Mouse (Mus musculus): Measurements from ENCODE around the gene Cdh23.
A peak's percentile ranks its signal among the peaks of the same experiment; 100 is the strongest.

Gene Cdh23

GRCm38 (mm10) chr10:60395605-60396004, 300.7 kb downstream of the Cdh23 start:
- no peak for DNase-seq

DNA sequence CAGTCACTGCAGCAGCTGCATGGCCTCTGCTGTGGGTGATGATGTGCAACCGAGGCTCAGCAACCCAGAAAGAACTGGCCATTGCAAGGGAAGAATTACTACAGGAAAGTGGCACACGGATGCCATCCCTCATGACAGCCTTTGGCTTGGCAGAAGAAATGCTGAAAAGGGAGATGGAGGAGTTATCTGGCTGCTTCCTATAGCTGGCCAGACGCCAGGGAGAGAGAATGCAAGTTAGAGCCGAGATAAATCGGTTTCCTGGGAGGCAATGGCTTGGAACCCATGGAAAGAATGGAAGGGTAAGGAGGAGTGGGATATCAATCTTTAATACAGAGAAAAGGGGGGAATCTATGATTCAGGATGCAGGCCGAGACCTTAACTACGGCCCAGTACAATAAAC, 301.4 kb downstream of the Cdh23 start:
- DNase-seq: no peak

DNA sequence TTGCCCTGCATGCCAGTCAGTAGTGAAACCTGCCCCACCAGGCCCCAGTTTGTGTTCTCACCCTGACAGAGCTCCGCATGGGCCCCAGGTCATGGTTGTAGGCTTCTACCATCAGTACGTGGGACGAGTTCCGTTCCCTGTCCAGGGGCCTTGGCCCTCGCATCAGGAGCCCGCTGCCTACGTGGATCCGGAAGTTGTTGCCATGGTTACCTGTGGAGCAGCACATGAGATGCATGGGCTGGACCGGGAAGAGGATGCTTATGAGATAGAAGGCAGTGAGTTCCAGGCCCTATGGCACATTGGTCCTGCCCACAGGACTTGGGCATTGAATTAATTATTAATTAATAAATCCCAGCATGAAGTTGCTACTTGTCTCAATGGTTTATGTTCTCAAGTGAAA, 304.6 kb downstream of the Cdh23 start:
- peak in 1 of 2 experiments; percentile 35 for DNase-seq

DNA sequence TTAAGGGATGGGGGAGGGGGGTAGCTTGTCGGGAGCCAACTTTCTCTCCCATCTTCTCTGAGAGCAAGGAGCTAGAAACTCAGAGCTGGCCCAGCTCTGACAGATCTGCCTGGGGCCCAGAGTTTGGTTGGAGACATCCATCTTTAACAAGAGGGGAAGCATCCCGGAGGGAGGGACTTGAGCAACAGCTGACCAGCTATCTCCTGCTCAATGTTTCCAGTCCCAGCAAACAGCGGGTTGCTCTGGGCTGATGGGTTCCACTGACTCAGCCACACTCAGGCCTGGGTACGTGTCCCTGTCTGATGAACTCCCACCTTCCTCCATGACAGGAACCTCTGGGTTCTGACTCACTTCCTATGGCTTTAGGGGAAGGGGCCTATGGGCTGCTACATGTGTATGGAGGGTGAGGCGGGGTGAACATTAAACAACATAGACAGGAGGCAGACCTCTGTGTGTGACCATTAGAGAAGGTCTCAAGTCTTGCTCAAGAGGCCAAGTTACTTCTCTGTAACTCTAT, 305.3 kb downstream of the Cdh23 start:
- peak in 1 of 2 experiments; percentile 31 for DNase-seq

GRCm38 (mm10) chr10:60390177-60390903, 305.9 kb downstream of the Cdh23 start:
- DNase-seq: peak; percentile 53

- DNase-seq: peak; percentile 73 to 84
Measured at GRCm38 (mm10) chr10:60389447-60389865, 306.8 kb downstream of the Cdh23 start.

GRCm38 (mm10) chr10:60388332-60388731, 308.0 kb downstream of the Cdh23 start:
- peak; percentile 48 to 71 for DNase-seq

DNA sequence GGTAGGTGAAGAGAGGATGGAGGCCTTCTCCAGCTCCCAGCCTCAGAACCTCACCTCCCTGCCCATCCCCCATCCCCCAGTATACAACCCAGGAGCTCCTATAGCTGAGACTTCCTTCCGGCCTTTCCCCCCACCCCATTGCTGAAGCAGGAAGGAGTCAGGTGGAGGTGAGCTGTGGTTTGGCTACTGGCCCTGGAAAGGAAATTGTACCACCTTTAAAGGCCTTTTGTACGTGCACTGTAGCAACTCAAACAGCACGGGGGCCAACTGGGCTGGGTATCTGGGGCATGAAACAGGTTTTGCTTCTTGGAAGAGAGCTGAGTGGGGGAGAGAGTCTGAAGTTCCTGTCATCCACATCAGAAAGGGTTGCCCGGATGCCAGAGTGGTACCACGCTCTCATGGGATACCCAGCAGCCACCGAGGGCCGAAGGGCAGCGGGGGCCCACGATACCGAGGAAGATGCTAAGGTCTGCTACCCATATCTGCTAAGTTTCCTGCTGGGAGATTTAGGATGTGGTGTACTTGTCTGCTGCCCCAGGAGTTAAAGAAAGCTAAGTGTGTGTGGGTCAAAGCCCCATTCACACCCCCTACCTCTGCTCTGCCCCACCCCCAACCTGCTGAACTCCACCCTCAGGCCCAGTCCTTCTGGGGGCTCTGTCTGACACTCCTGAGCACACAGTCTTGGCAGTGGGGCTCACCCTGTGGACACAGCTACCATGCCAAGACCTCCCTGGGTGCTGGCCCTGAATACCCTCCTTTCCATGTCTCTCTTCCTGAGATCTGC, 315.0 kb downstream of the Cdh23 start:
- DNase-seq: peak; percentile 77 to 86

- no peak for DNase-seq
Measured at GRCm38 (mm10) chr10:60380229-60380628, 316.1 kb downstream of the Cdh23 start.

DNA sequence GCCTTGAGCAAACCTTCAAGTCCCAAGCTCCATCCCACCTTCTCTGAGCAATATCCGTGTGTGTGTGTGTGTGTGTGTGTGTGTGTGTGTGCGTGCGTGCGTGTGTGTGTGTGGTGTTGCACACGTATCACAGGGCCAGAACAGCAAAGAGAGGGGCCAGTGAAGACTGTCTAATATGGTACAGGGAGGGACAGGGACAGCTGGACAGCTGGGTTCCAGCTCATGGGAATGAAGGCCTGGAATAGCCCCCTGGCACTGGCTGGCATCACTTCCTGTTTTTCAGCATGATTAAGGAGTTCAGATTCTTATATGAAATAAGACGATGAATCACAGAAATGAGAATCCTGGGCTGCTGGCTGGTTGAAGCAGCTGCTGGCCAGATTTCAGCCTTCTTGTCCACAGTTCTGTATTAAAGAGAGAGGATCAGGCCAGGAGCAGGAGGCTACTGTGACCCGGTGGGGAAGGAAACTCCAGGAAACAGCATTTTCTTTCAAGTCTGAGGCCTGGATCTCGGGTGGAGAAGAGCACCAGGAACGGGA, 316.8 kb downstream of the Cdh23 start:
- DNase-seq: no peak

DNA sequence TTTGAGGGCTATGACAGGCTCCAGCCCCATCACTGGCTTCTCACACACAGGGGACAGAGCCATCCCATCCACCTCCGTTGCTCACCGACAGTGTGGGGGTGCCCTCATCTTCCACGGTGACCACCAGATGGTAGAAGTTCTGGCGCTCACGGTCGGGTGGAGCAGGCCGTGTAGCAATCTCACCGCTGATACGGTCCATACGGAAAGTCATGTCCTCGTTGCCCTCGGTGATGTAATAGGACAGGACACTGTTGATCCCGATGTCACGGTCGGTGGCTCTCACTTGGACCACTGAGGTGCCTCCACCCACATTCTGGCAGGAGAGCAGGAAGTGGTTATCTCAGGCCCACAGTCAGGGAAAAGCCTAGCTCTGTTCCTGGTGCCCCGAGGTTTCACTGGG, 319.6 kb downstream of the Cdh23 start:
- no peak for DNase-seq

GRCm38 (mm10) chr10:60373937-60374578, 322.2 kb downstream of the Cdh23 start:
- DNase-seq: no peak

GRCm38 (mm10) chr10:60373543-60373936, 322.8 kb downstream of the Cdh23 start:
- no peak for DNase-seq

GRCm38 (mm10) chr10:60371596-60372386, 324.5 kb downstream of the Cdh23 start:
- peak; percentile 69 to 72 for DNase-seq

DNA sequence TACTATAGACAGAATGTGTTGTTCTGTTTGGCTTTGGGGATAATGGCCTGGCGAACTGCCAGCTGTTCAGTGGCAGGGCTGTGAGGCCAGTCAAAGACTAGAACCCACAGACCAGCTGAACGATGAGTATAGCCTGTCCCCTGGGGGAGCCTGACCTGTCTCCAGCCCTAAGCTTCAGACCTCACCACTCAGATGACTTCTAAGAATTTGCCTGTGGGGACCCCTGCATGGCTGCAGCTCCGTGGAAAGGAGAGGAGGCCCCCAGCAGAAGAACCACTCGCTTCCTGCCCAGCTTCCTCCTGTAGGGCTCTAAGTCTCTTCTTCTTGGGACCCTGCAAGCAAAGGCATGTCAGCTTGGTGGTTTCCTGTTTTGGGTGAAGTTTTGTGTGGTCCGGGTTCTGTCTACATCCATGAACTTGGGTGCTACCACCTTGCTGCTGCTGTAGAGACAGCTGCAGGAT, 325.7 kb downstream of the Cdh23 start:
- DNase-seq: peak; percentile 67 to 77

DNA sequence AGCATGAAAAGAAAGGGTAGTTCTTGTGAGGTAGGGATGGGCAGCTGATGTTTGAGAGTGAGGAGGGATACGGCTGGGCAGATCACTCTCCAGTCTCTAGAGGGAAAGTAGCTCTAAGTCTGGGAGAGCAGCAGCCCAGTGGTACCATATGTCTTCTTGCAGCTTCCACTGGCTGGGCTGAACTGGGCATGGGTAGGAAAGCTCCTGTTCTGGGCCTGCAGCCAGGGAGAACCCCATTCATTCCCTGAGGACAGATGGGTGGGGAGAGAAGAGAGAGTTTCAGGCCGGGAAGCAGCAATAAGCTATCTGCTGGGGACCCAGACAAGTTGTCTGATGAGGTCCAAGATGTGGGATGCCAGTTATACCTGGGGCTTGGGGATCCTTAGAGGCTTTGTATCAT, 326.2 kb downstream of the Cdh23 start:
- no peak for DNase-seq

GRCm38 (mm10) chr10:60369405-60369804, 326.9 kb downstream of the Cdh23 start:
- no peak for DNase-seq

DNA sequence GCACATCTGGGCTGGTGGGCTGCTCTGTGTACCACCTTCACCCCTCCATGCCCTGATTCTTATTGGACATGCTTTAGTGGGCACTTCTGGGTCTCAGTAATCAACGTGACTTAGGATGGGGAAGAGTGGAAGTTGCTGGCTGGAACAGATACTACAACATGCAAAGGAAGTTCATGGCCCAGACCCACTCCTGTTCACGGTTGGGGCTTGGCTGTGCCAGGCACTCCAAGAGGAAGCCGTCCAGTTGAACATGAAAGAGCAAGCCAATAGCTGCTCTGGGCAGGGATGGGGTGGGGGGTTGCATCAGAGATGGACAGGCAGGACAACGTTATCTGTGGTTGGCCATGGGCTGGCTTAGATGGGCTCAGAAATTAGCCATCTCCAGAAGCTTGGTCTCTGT, 328.4 kb downstream of the Cdh23 start:
- no peak for DNase-seq

DNA sequence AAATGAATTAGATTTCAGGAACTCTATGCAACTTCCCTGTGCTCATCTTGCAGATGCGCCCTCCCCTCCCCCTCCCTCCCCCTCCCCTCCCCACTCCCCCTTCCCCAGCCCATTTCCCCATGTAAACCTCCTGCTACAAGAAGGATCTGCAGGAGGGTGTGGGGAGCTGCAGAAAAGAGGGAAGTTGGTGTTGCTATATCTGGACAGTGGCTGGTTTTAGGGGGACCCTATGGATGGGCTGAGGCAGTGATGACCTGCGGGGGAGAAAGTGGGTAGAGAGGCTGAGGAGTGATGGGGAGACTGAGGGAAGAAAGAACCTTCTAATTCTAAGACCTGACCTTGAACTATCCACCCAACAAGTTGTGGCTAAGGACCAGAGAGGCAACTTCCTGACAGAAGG, 329.1 kb downstream of the Cdh23 start:
- no peak for DNase-seq

- DNase-seq: no peak
Measured at GRCm38 (mm10) chr10:60363426-60363825, 332.9 kb downstream of the Cdh23 start.

- no peak for DNase-seq
Measured at GRCm38 (mm10) chr10:60362310-60362628, 334.0 kb downstream of the Cdh23 start.

DNA sequence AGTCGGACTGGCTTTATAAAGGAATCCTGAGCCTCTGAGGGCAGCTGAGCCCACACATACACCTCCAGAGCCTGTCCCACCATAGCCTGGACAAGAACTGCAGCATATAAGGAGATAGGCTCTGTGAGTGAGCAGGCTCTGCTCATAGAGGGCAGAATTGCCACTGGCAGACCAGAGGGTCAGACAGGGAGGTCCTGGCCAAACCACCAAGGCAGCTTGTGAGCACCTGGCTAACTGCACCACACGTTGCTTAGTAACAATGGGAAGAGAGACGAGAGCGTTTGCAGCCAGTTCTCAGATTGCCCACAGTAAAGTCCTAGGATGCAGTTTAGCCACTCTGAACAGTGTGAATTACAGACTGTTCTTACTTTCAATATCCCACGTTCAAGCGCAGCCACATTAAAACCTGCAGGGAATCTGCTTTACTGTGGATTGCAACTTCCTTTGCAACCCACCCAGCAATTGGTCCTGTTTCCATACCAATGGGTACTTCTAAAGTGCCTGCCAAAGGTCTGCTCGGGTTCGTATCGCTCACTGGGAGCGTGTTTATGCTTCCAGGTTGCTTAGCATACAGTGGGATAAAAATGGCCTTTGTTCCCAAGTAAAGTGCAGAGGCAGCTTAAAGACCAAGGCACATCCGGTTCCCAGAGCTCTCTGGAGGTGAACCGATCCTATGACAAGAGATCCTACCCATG, 334.5 kb downstream of the Cdh23 start:
- DNase-seq: no peak
